Mouse (Mus musculus): ENCODE measurements around the gene Tmem115. TPM values are rescaled to one million over a fixed set of nuclear protein-coding genes. Genes with fewer than 3 reads are reported as not detected.
"Not testable (repeated sequence)": the region's sequence is repeated elsewhere in the genome, so short reads cannot be mapped to it uniquely, and the experiment has no call there.

Tmem115 gene
- polyA plus RNA-seq, 1 experiment from 2014 or later = 43.4 TPM

- H3K27ac ChIP-seq (replicated peaks) = no peak overlapping the region
- H3K9me3 ChIP-seq = no peaks in the 10 kb centered on the region
- H3K4me2 ChIP-seq = peak overlapping the region; percentile 97
- peaks cover 54% of the 10 kb centered on the region for H3K4me1 ChIP-seq (replicated peaks)
- peak overlapping the region; percentile 80 for H3K4me3 ChIP-seq
- peaks cover 53% of the 10 kb centered on the region for H3K27me3 ChIP-seq
- 75% methylated on average over 5 of the region's 5 CpGs for WGBS
- no peak for ATAC-seq (ENCODE audit: low read depth)
- peak overlapping the region; percentile 81; the same call in 1 of the 2 replicates for H3K9ac ChIP-seq
- H3K36me3 ChIP-seq = peaks cover 9% of the 10 kb centered on the region
Measured at GRCm38 (mm10) chr9:107552690-107553393, 19.1 kb downstream of the Tmem115 start.

GRCm38 (mm10) chr9:107553541-107554318 lies 20.0 kb downstream of the Tmem115 start:
- peak overlapping the region; percentile 97 for H3K4me2 ChIP-seq
- peaks cover 45% of the 10 kb centered on the region for H3K27me3 ChIP-seq
- H3K9me3 ChIP-seq = no peaks in the 10 kb centered on the region
- H3K4me1 ChIP-seq (replicated peaks) = peaks cover 54% of the 10 kb centered on the region
- peaks cover 18% of the 10 kb centered on the region for H3K36me3 ChIP-seq
- ATAC-seq (ENCODE audit: low read depth) = peak; percentile 80
- H3K27ac ChIP-seq (replicated peaks) = peak overlapping the region; percentile 84
- WGBS = 4% methylated on average over 37 of the region's 37 CpGs
- peak overlapping the region; percentile 80 for H3K4me3 ChIP-seq
- H3K9ac ChIP-seq = peak overlapping the region; percentile 81

- WGBS = under 1% methylated on average over 53 of the region's 53 CpGs
- peak overlapping the region; percentile 97 for H3K4me2 ChIP-seq
- H3K9ac ChIP-seq = peak overlapping the region; percentile 85
- H3K4me1 ChIP-seq (replicated peaks) = peaks cover 54% of the 10 kb centered on the region
- ATAC-seq (ENCODE audit: low read depth) = peak; percentile 95
- H3K4me3 ChIP-seq = peak overlapping the region; percentile 80
- no peaks in the 10 kb centered on the region for H3K9me3 ChIP-seq
- peaks cover 25% of the 10 kb centered on the region for H3K36me3 ChIP-seq
- H3K27me3 ChIP-seq = peaks cover 38% of the 10 kb centered on the region
- H3K27ac ChIP-seq (replicated peaks) = peak overlapping the region; percentile 93
Measured at GRCm38 (mm10) chr9:107554319-107554825, 20.6 kb downstream of the Tmem115 start.

GRCm38 (mm10) chr9:107555031-107555457 lies 21.3 kb downstream of the Tmem115 start:
- H3K9ac ChIP-seq = peak overlapping the region; percentile 85
- H3K4me3 ChIP-seq = peak overlapping the region; percentile 80
- ATAC-seq (ENCODE audit: low read depth) = peak; percentile 55
- H3K4me1 ChIP-seq (replicated peaks) = peaks cover 54% of the 10 kb centered on the region
- peak overlapping the region; percentile 93 for H3K27ac ChIP-seq (replicated peaks)
- H3K9me3 ChIP-seq = no peaks in the 10 kb centered on the region
- peaks cover 31% of the 10 kb centered on the region for H3K27me3 ChIP-seq
- peak overlapping the region; percentile 97 for H3K4me2 ChIP-seq
- H3K36me3 ChIP-seq = peaks cover 31% of the 10 kb centered on the region
- WGBS = under 1% methylated on average over 23 of the region's 23 CpGs

- Histone ChIP-seq H3K4me2 (peak overlapping the region; percentile 97), H3K4me1 (replicated peaks) (peaks cover 52% of the 10 kb centered on the region), H3K36me3 (peaks cover 38% of the 10 kb centered on the region), H3K9ac (peak overlapping the region; percentile 85), H3K9me3 (no peaks in the 10 kb centered on the region), H3K27ac (replicated peaks) (no peak overlapping the region), H3K27me3 (peaks cover 25% of the 10 kb centered on the region), H3K4me3 (peak overlapping the region; percentile 80)
- no peak for ATAC-seq (ENCODE audit: low read depth)
- WGBS = 55% methylated on average over 2 of the region's 2 CpGs
Measured at GRCm38 (mm10) chr9:107555701-107556100, 22.0 kb downstream of the Tmem115 start.

GRCm38 (mm10) chr9:107556346-107556745 lies 22.6 kb downstream of the Tmem115 start:
- Histone ChIP-seq H3K4me1 (replicated peaks) (peaks cover 45% of the 10 kb centered on the region), H3K27ac (replicated peaks) (no peak overlapping the region), H3K36me3 (peaks cover 44% of the 10 kb centered on the region), H3K9me3 (no peaks in the 10 kb centered on the region), H3K27me3 (peaks cover 18% of the 10 kb centered on the region), H3K4me2 (peak overlapping the region; percentile 97), H3K4me3 (no peak overlapping the region), H3K9ac (peak overlapping the region; percentile 85)
- WGBS = 84% methylated on average over 3 of the region's 3 CpGs
- no peak for ATAC-seq (ENCODE audit: low read depth)

- Histone ChIP-seq H3K4me3 (peak within 1 kb of the TSS; percentile 97), H3K27ac (replicated peaks) (peak within 1 kb of the TSS; percentile 80)
- under 1% methylated on average over 46 of the region's 46 CpGs for WGBS
Measured at GRCm38 (mm10) chr9:107563029-107563581, 29.4 kb downstream of the Tmem115 start, which contains the start of gene Tusc2. TSS of gene Tusc2 (plus strand) at chr9:107563255.

GRCm38 (mm10) chr9:107565556-107565955 lies 31.8 kb downstream of the Tmem115 start:
- ATAC-seq (ENCODE audit: low read depth); H3K27me3 ChIP-seq; H3K4me3 ChIP-seq; H3K9ac ChIP-seq; H3K9me3 ChIP-seq: not testable (repeated sequence)
- Histone ChIP-seq H3K27ac (replicated peaks) (peak overlapping the region; percentile 23; the same call in 1 of the 2 replicates), H3K36me3 (peaks cover 47% of the 10 kb centered on the region), H3K4me1 (replicated peaks) (peaks cover 56% of the 10 kb centered on the region), H3K4me2 (peak overlapping the region; percentile 78)
- WGBS = 42% methylated on average over 5 of the region's 5 CpGs

More at GRCm38 (mm10) chr9:107563029-107563581, 29.4 kb downstream of the Tmem115 start, which contains the start of gene Tusc2:
- Histone ChIP-seq H3K36me3 (peaks cover 69% of the 10 kb centered on the region), H3K4me2 (peak within 1 kb of the TSS; percentile 78), H3K4me1 (replicated peaks) (peaks cover 43% of the 10 kb centered on the region), H3K9ac (peak within 1 kb of the TSS; percentile 95), H3K27me3 (no peaks in the 10 kb centered on the region), H3K9me3 (no peaks in the 10 kb centered on the region)
- ATAC-seq (ENCODE audit: low read depth) = peak; percentile 94

- H3K4me3 ChIP-seq = 0 out of 2 replicates have a peak overlapping the region, but pooled peaks have one; percentile 9
- H3K27ac ChIP-seq (replicated peaks) = peak overlapping the region; percentile 63; the same call in 1 of the 2 replicates
- no peak for ATAC-seq (ENCODE audit: low read depth)
- no peaks in the 10 kb centered on the region for H3K27me3 ChIP-seq
- H3K4me2 ChIP-seq = peak overlapping the region; percentile 27
- H3K9ac ChIP-seq = 0 out of 2 replicates have a peak overlapping the region, but pooled peaks have one; percentile 26
- H3K4me1 ChIP-seq (replicated peaks) = peaks cover 63% of the 10 kb centered on the region
- H3K9me3 ChIP-seq = no peaks in the 10 kb centered on the region
- 60% methylated on average over 15 of the region's 15 CpGs for WGBS
- H3K36me3 ChIP-seq = peaks cover 47% of the 10 kb centered on the region
Measured at GRCm38 (mm10) chr9:107566041-107566709, 32.4 kb downstream of the Tmem115 start.

- Histone ChIP-seq H3K36me3 (peaks cover 47% of the 10 kb centered on the region), H3K27ac (replicated peaks) (peak overlapping the region; percentile 84; the same call in 1 of the 2 replicates), H3K9ac (no peak overlapping the region), H3K27me3 (no peaks in the 10 kb centered on the region), H3K4me2 (peak overlapping the region; percentile 96; the same call in 1 of the 2 replicates), H3K4me3 (no peak overlapping the region), H3K9me3 (no peaks in the 10 kb centered on the region), H3K4me1 (replicated peaks) (peaks cover 69% of the 10 kb centered on the region)
- no peak for ATAC-seq (ENCODE audit: low read depth)
- WGBS = 64% methylated on average over 3 of the region's 3 CpGs
Measured at GRCm38 (mm10) chr9:107566855-107567254, 33.1 kb downstream of the Tmem115 start.

- no peaks in the 10 kb centered on the region for H3K9me3 ChIP-seq
- peak within 1 kb of the TSS; percentile 84 for H3K27ac ChIP-seq (replicated peaks)
- peak within 1 kb of the TSS; percentile 85 for H3K4me3 ChIP-seq
- H3K27me3 ChIP-seq = no peaks in the 10 kb centered on the region
- peak within 1 kb of the TSS; percentile 96 for H3K4me2 ChIP-seq
- peaks cover 71% of the 10 kb centered on the region for H3K4me1 ChIP-seq (replicated peaks)
- peak within 1 kb of the TSS; percentile 92 for H3K9ac ChIP-seq
- H3K36me3 ChIP-seq = peaks cover 51% of the 10 kb centered on the region
- 8% methylated on average over 18 of the region's 18 CpGs for WGBS
- ATAC-seq (ENCODE audit: low read depth) = no peak
Measured at GRCm38 (mm10) chr9:107567702-107568319, 34.1 kb downstream of the Tmem115 start, which contains the start of gene Hyal2. TSS of gene Hyal2 (plus strand) at chr9:107567945.
